Mouse (Mus musculus) spleen, postnatal 4 days (tissue): ENCODE results near the gene Tgfbr1.

ENCODE experiments used
- DNase-seq, 2 experiments: peaks; one replicate each; pipeline ENCODE4 v3.0.0; 2022; ENCODE audit warnings: low spot score in 2 of 2

Gene Tgfbr1

DNA sequence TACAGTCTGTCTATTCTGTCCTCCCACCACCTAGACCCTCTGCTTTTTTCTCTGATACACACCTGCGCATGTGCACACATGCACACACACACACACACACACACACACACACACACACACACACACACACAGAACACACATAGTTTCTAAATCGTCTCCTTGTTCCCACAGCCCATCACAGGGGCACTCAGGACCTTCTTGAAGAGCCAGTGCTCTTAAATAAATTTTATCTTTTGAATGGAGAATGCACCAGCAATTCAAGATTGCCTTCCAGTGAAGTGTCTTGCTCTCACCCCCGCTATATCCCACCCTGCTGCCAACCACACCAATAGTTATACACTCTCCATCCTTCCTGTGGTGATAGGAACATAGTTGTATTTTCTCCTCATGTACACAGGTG lies 69.9 kb downstream of the Tgfbr1 start:
- no peak for DNase-seq

DNA sequence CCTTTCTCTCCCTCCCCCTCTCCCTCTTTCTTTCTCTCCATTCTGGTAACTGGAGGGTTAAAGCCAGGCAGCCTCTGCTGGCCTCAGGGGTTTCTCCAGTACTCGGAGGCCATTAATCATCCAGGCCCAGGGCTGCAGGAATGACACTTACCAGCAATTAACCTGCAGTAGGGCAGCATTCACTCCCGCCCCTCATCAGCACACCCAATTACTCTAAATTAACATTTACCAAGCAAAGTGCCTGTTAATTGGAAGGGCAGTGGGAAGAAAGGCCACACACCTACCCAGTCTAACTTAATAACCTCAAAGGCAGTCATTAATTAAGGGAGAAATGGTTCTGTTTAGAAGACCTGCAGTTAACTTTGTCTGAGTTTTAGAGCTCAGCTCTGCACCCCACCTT lies 71.4 kb downstream of the Tgfbr1 start:
- no peak for DNase-seq

GRCm38 (mm10) chr4:47425247-47425830 lies 72.3 kb downstream of the Tgfbr1 start:
- no peak for DNase-seq

DNA sequence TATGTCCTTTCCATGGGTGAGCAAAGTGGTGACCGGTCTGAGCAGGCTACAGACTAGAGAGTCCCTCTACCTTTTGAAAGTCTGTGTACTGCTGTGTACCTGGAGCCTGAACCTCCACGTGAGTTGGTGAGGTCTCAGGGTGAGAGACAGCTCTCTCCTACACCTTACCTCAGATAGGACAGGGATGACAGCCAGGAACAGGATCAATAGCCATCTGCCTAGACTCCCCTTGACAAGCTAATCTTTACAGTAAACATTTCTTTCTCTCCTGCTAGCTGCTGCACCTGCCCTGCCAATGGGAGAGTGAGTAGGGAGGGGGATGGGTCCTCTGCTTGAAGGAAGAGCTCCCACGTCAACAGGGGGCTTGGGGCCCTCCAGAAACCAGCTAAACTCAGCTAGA lies 74.6 kb downstream of the Tgfbr1 start:
- DNase-seq: no peak

DNA sequence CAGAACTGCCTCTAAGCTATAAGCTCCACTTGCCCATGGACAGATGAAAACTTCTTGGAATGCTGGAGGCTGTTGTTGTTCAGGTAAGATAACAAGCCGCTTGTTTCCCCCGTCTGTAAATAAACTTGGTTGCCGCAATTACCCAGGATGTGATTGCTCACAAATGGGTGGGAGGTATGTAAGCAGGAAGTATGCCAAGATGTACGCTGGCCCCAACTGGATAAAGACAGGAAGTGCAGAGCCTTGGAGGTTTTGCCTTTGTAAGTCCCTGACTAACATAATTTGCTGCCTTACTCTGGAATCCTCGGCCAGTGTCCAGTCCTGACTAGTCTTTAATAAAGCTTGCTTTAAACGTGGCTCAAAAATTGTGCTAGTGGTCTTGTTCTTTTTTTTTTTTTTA lies 77.5 kb downstream of the Tgfbr1 start:
- DNase-seq: no peak

DNA sequence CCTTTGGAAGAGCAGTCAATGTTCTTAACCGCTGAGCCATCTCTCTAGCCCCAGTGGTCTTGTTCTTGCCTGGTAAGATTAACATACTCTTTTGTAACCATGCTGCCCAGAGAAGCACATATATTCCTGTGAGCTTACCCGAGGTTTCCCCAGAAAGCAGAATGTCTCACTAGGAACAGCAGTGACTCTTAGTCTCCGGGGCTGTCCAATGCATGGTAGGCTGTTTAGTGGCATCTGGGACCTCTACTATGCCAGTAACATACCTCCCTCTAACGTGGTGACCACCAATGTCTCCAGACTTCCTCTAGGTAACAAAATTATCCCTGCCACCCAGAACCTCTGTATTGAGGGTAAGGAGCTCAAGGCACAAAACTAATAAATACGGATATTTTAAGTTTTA lies 78.1 kb downstream of the Tgfbr1 start:
- no peak for DNase-seq

- no peak for DNase-seq
These were observed 79.7 kb downstream of the Tgfbr1 start for GRCm38 (mm10) chr4:47432766-47433165.

- no peak for DNase-seq
These were observed 82.1 kb downstream of the Tgfbr1 start for GRCm38 (mm10) chr4:47435131-47435530.

DNA sequence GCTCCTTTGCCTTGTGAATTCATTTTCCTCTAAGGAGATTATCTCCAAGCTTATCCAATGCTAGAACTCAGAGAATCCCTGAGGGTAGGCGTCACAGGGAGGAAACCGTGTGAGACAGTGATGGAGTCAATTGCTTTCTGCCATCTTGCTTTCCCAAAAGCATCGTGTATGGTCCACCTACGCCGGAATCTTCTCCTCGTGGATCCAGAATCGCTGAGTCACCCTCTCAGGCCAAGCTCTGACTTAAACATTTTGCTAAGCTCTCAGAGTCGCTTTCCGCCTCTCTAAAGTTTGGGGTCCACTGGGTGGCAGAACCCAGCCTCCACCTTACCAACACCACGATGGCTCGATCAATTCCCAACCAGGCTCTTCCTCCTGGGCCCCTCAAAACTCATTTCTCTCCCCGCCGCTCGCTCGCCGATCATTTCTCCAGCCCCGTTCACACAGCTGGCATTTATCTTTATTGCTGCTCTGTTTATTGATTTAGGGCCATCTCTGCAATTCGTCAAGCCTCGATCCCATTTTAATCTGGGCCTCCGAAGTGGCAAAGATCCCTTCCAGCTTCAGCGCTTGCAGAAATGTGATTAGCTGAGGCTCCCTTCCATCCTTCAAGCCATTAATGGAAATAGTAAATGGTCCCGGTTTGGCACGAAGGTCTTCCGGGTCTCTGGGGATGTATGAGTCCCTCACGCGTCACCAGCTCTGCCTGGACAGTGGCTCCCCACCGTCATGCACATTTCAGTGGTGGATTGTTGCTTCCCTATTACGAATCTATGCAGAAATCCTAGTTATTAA lies 82.7 kb downstream of the Tgfbr1 start:
- peak in 1 of 2 experiments; percentile 51 for DNase-seq

GRCm38 (mm10) chr4:47437365-47438340 lies 84.6 kb downstream of the Tgfbr1 start:
- peak; percentile 61 to 87 for DNase-seq

DNA sequence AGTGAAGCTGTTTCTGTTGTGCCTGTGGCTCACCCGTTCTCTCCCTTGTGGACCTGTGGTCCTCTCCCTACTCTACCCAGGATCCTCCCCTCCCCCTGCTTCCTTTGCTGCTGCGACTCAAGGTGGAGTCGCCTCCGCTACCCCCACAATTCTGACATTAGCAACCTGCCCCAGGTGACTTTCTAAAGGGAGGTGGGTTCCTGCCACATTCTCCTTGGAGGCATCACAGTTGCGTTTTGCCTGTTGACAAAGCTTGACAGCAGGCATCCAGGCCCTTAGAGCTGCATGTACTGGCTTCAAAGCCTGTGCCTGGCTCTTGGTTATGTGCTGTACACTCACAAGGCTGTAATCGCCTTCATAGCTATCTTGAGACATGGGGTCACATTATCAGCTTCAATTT lies 85.9 kb downstream of the Tgfbr1 start:
- peak in 1 of 2 experiments; percentile 48 for DNase-seq

DNA sequence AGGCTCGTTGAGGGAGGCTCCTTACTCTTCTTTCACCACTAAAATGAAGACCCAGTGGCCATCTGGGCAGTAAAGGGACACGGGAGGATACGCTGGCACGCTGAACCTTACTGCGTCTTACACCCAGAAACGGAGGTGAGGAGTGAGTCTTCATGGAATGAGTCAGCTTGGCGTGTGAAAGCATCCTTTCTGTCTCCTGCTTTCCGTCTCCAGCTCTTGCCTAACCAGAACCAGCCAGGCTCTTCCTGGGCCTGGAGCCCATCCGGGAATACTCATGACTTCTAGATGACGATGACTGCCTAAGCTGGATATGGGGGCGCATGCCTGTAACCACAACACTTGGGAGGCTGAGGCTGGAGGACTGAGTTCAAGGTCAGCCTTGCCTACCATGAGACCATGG lies 87.9 kb downstream of the Tgfbr1 start:
- no peak for DNase-seq

GRCm38 (mm10) chr4:47448526-47448925 lies 95.5 kb downstream of the Tgfbr1 start:
- no peak for DNase-seq

- no peak for DNase-seq
These were observed 96.1 kb downstream of the Tgfbr1 start for GRCm38 (mm10) chr4:47449116-47449515.

DNA sequence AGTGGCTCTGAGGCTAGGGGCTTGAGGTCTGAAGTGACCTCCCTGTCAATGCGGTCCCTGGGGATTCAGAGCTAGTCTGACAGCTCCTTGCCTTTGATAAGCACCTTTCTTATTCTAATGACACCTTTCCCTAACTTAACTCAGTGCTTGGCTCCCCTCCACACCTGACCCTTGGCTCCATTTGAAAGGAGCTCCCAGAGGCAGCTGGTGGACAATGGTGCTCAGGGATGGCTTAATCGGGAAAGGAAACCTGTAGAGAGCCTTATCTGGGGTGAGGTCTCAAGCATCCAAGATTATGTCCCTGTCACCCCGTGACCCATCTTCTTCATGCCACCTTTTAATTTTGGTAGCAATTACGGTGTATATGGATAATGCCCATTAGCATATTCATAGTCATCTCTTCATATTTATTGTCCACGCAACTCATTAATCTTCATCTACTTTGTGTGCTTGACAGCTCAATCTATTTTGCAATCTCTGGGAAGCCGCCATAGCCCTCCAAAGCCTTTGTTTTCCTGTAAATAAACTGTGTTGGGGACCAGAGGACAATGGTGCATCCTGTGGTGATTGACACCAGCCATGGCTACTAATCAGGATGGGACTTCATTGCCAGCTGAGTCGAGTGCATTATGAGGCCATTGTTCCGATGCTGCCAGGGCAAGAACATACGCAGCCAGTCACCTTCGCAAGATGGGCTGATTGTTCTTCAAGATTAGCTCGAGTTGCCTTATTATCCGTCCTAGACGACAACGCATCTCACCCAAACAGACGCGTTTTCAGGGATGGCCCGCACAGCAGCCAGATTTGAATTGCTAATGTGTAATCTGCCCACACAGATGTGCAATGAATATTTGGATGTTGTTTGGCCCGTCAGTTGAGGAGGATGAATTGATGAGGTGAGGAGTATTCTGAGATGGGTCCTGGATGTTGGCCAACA lies 96.8 kb downstream of the Tgfbr1 start:
- no peak for DNase-seq
